Mouse (Mus musculus) left cerebral cortex, postnatal 4 days (tissue): ENCODE measurements around the gene Greb1. TPM values are rescaled to one million over a fixed set of nuclear protein-coding genes. Genes with fewer than 3 reads are reported as not detected.
"Not testable (repeated sequence)": the region's sequence is repeated elsewhere in the genome, so short reads cannot be mapped to it uniquely, and the experiment has no call there.

Source experiments
- DNase-seq: peaks from one replicate; pipeline ENCODE4 v3.0.0-alpha.2; 2022
- intact Hi-C: fragments of 180-260 bp; cut with DNase I; formaldehyde crosslinking; loops from one replicate; pipeline ENCODE4 v1.15.1; 2025
- total RNA-seq, 2 experiments: library from RNA; stranded (reverse); gene quantifications; 2 replicates each; pipeline ENCODE4 v1.2.3; 2021

Gene Greb1
- total RNA-seq, 2 experiments from 2014 or later = 0.84 to 0.97 TPM

DNA sequence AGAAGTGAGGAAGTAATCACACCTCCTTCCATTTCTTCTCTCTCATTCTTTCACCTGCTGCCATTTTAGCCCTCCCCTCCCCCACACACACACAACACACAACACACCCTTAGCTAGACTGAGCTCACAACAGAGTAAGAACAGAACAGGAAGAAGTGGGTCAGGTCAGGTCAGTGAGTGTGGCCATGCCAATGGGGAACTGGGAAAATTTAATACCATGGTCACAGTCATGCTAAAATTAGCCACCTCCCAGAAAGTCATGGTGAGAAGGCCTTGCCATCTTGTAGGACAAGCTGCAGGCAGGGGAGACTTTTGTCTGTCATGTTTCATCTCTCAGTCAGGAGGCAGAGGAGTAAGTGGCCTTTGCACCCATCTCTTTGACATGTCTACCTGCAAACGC lies 102.0 kb downstream of the Greb1 start:
- no peak for DNase-seq
- intact Hi-C loops = no loop called here

DNA sequence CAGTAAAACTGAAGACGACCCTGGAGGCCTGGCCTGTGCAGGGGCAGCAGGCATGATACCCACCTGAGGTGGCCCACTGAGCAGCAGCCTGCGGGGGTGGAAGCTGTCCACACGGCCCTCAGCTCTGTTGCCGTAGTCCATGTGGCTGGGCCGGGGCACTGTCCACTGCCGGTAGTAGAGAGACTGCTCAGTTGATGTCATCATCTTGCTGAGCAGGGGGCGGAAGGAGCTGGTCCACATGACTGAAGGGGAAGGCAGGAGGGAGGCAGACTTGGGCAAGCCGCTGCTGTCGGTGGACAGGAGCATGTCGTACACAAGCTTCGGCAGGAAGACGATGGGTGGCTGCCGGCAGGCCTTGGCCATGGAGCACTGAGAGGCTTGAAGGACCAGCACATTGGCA lies 104.5 kb downstream of the Greb1 start:
- no peak for DNase-seq
- intact Hi-C loops = no loop called here

DNA sequence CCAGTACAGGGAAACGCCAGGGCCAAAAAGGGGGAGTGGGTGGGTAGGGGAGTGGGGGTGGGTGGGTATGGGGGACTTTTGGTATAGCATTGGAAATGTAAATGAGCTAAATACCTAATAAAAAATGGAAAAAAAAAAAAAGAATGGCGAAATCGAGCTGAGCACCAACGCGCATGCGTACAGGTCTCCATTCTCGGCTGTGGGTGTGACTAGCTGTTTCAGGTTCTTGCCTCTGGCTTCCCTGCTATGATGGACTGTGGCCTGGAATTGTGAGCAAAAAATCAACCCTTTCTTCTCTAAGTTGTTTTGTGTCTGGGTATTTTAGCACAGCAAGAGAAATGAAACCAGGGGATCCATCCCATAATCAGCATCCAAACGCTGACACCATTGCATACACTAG lies 105.4 kb downstream of the Greb1 start:
- DNase-seq, intact Hi-C loops: not testable (repeated sequence)

DNA sequence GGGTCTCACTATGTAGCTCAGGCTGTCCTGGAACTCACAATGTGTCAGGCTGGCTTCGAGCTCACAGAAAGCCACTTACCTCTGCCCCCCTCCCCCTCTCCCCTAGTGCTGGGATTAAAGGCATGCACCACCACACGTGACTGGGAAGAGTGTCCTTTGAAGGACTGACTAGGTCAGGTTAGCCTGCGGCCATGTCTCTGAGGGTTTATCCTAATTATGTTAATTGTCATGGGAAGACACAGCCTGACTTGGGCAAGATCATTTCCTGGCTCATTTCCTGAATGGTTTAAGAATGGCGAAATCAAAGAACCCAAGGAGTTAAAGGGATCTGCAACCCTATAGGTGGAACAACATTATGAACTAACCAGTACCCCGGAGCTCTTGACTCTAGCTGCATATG lies 105.9 kb downstream of the Greb1 start:
- intact Hi-C loops = no loop called here
- no peak for DNase-seq

DNA sequence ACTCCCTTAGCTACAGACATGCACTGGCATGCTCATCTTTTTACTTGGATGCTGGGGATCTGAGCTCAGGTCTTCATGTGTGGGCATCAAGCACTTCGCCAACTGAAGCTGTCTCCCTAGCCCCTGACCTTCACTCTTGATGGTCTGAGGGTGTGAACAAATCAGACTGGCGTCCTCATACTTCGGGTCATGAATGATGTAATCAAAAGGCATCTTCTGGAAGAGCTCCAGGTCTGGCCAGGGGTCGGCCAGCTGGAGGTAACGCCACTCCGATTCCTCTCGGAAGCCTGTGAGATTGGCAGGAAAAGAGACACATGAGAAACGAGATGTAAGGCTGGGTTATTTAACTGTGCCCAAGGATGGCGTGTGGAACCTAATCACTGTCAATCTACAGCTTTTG lies 110.1 kb downstream of the Greb1 start:
- no peak for DNase-seq
- intact Hi-C loops = no loop called here

DNA sequence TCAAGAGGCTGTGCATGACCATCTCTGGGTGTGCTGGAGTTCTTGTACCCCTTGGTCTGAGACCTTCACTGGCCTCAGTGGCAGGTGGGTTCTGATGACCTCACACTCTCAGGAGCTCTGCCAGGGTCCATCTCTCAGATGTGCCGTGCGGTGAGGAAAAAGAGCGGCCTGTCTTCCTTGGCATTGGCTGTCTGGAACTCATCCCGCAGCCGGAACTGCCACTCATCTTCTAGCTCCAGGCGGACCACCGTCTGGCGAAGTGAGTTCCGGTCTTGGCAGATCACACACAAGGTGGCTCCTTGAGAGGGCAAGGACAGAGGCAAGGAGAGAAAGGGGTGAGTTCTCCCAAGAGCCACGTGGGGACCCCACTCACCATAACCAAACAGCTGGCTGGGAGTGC lies 128.4 kb downstream of the Greb1 start:
- intact Hi-C loops = no loop called here
- DNase-seq = no peak

DNA sequence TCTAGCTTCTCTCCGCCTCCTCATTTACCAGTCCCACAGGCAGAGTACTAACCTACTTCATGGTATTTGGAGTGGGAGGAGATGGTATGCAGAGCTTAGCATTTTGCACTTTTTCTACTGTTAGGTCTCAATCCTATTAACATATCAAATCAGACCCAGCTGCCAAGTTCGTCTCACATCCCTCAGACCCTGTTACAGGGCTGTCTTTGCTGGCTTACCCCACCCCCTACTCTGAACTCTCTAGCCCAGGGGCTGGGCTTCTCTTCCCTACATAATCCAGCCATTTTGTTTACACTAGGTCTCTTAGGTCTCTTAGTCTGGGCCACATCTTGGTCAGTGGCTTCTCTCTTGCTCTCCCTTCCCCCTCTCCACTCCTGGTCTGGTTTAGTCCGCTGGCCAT lies 131.5 kb downstream of the Greb1 start:
- intact Hi-C loops = no loop called here
- DNase-seq = no peak

DNA sequence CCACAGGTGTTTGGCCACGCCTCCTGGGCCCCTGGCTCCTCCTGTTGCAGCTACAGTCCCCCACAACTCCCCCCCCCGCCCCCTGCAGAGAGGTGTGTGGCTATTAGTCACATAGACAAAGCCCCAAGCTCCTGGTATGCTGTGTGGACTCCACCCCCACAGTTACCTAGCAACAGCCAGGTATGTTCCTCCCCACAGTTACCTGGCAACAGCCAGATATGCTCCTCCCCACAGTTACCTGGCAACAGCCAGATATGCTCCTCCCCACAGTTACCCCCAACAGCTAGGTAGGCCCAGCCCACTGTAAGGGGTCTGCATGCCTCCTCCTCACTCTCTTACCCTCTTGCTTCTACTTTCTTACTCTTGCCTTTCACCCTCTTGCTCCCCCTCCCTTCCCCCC lies 135.7 kb downstream of the Greb1 start:
- DNase-seq = no peak
- intact Hi-C loops = no loop called here

DNA sequence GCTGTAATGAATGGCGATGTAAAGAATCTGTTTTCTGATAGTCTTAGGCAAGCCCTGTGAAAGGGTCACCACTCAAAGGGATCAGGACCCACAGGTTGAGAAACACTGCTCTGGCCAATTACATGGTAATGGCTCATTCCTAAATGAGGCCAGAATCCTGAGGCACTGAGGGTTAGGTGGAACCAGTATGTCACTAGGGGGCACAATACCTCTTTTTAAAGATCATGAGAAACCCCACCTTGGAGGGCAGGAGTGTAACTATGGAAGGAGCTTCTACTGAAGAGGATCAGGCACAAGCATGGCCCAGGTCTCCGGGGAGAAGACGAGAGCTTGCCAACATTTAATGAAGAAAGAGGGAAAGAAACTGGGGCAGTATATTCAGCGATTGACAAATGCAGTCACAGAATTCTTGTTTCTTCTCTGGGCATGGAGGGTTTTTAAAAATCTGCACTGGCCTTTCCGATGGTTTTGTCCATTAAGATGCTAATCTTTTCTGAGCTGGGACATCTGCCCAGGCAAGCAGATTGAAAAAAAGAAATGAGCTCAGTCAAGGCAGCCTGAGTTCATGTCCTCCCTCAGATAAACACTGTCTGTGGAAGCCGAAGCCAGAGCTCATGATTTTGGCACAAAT lies 137.6 kb downstream of the Greb1 start:
- DNase-seq = peak; percentile 33
- intact Hi-C loops = no loop called here

DNA sequence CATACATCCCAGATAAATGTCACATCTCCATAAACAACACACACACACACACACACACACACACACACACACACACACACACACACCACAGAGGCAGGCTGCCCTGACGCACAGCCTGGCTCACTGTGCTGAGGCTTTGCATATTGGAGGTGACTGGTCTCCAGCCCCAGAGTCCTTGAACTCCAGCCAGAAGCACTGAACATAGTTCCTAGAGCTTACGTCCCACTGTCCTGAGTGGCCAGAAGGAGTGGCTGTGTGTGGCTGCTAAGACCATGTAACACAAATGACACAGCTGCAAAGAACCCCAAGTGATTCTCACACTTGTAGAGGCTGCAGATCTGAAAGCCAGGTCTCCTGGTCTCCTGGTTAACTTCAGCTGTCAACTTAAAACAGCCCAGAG lies 138.8 kb downstream of the Greb1 start:
- no peak for DNase-seq
- intact Hi-C loops = no loop called here

DNA sequence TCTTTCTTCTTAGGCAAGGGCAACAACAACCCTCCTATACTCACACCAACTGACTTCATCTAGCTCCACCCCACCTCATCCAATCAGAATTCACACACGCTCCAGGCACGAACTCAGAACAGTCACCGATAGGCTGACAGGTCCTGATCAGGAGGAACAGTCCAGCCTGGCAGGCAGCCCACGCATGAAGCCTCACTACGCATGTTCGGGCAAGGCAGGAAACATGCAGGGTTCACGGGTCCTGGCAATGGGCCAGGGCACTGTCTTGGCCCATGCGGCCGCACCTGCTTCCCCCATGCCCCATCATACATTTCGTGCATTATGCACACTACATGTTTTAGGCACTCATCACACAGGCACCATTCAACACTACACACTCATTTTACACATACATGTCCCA lies 139.2 kb downstream of the Greb1 start:
- DNase-seq = peak; percentile 60
- intact Hi-C loops = no loop called here

DNA sequence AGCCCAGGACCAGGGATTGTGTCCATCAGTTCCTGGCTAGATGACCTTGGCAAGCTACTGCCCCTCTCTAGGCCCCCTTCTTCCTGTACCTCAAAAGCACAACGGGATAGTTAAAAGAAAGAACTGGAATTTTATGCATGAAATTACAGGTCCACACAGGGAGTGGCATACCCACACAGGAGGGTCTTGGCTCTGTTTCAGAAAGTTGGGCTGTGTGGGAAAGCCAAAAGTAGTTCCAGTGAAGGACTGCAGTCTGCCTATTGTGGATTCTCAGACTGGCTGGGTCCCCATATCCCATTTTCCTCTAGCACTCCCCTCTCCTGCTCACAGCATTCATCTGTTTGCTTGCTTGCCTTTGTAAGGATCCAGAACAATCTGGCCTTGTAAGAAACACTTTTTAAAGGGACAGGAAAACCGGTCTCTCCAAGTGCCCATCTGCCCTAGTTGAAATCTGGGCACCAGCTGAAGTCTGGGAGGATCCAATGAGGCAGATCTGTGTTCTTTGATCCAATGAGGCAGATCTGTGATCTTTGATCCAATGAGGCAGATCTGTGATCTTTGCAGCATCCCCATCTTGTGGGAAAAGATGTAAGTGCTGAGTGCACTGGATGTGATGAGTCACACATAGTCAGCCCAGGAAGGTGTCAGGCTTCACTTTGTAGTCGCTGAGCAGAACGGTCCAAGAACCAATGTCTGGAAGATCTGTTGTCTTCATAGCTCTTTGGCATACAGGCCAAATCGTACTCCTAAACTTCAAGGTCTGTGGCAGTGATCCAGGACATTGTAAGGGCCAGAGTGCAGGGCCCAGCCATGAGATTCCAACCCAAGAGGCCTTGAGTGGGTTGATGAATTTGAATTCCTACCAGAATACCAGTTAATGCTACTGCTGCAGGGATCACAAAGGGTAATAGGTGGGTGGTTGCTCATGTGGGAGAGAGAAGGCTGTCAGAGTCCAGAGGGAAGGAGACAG lies 143.5 kb downstream of the Greb1 start:
- intact Hi-C loops = no loop called here
- no peak for DNase-seq

DNA sequence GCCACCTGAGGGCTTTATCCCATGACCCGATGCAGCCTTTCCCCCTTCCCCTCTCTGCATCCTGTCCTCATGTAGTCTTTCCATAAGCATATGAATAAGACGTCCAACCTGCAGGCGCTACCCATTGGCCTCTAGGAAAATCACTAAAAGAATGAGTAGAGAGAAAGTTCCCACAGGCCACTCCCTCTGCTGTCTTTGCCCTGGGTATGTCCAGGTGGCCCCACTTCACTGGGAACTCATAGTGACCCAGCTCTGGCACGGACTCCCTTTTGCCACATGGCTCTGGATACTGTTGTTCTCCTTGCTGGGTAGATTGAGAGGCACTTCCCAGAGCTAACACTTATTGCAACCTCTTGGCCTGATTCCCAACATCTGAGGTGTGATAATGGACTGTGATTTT lies 145.1 kb downstream of the Greb1 start:
- no peak for DNase-seq
- intact Hi-C loops = no loop called here

DNA sequence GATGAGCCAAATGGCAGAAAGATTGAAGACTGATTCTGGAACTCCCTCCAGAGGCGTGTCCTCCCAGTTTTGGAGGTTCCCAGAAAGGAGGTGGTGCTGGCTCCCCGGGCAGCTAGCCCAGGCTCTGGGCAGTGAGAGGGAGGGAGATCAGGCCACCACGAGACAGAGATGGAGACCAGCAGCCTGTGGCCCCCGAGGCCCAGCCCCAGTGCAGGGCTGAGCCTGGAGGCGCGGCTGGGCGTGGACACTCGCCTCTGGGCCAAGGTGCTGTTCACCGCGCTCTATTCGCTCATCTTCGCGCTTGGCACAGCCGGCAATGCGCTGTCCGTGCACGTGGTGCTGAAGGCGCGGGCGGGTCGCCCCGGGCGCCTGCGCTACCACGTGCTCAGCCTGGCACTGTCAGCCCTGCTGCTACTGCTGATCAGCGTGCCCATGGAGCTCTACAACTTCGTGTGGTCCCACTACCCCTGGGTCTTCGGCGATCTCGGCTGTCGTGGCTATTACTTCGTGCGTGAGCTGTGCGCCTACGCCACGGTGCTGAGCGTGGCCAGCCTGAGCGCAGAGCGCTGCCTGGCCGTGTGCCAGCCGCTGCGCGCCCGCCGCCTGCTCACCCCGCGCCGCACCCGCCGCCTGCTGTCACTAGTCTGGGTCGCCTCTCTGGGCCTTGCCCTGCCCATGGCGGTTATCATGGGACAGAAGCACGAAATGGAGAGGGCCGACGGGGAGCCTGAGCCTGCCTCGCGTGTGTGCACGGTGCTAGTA lies 147.2 kb downstream of the Greb1 start, which contains the start of gene Ntsr2:
TSS of gene Ntsr2 (plus strand) at position 51 of the 762 bp plus-strand sequence.
- peak; percentile 64 for DNase-seq
- intact Hi-C loops = no loop called here

DNA sequence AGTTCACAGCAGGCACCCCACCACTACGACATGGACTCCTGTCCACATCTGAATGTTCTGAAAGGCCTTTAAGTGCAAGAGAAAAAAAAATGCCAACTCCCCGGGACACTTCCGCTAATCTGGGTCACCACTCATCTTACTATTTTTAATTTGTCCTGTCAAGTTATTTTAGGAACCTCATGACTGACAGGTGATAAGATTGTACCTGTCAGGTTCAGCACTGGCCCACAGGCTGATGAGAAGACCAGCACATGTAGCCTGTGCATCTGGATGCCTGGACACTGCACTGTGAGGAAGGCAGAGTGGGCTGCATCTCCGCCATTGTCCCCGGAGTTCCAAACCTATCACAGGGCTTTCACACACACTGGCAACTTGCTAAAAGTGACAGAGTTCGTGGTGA lies 150.9 kb downstream of the Greb1 start:
- intact Hi-C loops = no loop called here
- no peak for DNase-seq

DNA sequence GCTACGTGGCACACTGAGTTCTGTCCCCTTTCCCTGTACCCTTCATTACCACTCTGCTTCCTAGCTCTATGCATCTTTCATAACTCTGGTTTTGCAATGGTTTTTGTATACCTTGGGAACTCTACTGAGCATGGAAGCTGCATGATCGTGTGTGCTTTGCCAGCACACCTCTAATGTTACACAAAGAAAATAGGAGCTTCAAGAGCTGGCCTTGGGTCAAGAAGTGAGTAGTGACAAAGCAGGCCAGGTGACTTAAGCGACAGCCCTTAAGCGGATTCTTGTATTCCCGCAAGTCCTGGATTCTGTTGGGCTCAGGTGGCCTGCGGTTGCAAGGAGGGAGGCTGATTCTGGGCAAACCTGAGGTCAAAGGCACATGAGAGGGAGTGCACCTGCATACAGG lies 152.4 kb downstream of the Greb1 start:
- intact Hi-C loops = no loop called here
- no peak for DNase-seq

DNA sequence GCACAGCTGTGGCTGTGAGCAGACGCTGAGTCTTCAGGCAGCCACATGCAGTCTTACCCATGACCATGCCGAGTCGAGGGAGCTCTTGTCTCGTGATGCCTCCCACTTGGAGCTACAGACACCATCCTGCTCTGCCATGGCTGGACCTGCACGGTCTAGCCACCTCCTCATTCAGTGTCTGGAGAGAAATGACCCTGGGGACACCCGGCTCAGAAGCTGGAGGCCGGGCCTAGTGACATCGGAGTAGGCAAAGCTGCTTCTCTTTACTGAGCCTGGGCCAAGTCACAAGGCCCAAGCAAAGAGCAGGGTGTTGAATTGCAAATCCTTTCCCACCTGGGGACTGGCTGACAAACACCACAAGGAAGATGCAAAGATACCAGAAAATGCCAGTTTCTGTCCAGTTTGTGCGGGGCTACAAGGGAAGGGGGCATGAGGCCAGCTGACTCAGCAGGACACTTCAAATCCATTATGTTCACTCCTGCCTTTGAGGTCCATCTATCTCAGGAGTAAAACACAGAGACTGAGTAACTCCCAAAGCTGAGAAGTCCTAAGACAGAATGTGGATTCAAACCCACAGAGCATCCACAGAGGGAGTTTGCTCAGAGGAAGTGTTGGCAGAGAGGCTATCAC lies 153.8 kb downstream of the Greb1 start:
- intact Hi-C loops = no loop called here
- DNase-seq = no peak

DNA sequence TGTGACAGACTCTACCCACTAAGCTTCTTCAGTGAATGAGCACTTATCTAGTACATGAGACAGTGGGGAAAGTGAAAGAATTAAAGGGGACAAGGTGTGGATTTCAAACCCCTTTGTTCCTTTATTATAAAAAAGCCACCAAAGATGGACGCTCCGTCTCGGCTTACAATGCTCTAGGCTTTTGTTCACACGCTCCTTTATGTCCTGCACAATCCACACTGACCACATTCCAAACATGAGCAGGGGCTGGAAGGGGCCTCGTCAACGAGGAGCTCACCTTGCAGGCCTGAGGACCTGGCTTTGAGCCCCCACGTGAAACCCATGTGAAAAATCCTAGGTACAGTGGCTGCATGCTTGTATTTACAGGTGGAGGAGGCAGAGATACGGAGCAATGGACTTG lies 156.0 kb downstream of the Greb1 start:
- intact Hi-C loops = no loop called here
- DNase-seq = no peak

DNA sequence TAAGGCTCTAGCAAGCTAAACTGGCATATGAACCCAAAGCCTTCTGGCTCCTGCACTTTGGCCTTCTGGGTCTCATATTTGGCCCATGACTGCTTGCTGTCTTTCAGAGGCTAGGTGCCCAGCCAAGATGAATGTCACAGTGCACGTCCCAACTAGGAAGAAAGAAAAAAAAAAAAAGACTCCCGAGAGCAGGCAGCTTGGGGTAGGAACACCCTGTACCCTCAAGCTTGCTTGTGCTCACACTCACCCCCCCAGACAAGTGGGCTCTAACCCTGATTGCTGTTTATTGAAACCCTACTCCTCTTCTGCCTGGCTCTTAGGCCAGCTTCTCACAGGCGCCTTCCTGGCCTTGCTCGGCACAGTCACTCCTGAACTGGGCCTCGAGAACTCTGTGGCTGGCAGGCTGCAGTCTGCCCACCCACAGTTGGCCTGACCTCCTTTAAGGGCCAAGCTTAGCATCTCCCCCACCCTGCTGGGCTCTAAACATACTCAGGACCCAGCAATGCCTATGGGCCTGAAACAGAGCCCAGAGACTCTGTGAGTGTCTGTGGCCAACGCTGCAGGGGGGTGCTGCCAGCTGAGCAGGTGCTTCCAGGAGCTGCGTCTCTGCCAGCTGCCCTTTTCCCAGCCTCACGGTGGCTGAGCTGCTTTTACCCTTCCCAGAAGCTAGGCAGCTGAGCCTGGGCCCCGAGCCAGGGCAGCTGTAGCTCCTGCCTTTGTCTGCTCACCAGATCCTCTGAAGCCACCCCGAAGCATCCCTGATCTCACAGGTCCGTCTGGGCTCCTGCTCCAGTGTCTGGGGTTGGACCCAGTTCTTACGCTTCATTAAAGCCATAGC lies 157.0 kb downstream of the Greb1 start:
- intact Hi-C loops = no loop called here
- DNase-seq = peak; percentile 92

DNA sequence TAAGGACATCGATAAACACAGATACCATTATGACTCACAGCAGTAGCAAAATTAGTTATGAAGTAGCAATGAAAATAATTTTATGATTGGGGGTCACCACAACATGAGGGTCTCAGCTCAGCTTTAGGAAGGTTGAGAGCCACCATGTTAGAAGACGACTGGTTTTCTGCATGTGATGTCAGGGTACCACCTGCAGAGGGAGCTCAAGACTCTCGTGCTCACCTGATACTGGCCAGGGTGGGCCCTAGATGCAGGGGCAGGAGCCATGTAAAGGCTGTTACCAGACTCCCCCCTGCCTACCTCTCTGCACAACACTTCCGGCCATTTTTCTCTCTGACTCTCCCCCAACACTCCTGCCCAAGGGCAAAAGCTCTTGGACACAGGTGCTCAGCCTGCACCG lies 158.7 kb downstream of the Greb1 start:
- DNase-seq = no peak
- intact Hi-C loops = no loop called here
